Mouse (Mus musculus): ENCODE data around the gene Zbtb20.

Zbtb20 gene

GRCm38 (mm10) chr16:43495175-43495818 is 619.6 kb downstream of the Zbtb20 start:
- DNase-seq (ENCODE audit: low spot score) = no peak

DNA sequence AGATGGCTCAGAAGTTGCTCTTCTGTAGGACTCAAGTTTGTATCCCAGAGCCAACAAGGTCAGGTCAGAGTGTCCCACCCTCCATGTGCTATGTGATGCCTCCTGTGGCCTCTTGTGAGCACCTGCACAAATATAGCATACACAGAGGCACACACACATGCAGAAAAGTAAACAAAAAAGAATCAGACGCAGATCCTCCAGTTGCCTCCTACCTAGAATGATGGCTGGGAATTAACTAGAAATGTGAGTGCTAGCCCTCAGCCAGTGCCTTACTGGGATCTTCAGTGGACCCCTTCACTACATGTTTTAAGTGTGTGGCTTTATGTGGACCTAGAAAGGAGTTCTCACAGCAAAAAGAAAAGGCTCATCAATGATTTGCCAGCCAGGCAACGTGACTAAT is 621.4 kb downstream of the Zbtb20 start:
- no peak for DNase-seq (ENCODE audit: low spot score)

- DNase-seq (ENCODE audit: low spot score) = no peak
Measured at GRCm38 (mm10) chr16:43500132-43500853, 624.6 kb downstream of the Zbtb20 start.

DNA sequence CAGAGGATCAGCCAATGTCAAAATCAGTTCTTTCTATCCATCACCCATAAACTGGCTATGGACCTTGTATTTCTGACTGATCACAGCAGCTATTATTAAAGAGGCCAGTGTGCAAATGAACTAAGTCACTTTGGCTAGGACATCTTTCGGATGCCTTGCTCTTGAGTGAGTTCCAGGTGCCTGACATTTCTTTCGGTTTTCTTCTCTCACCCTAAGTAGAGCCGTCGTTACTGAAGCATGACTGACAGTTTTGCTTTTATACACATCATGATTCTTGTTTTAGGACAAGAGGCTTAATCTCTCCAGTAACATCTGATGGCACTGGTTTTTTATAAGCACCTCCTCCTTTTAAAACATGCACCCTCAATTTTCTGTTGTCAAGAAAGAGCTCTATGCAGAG is 625.6 kb downstream of the Zbtb20 start:
- DNase-seq (ENCODE audit: low spot score) = no peak

- no peak for DNase-seq (ENCODE audit: low spot score)
Measured at GRCm38 (mm10) chr16:43502339-43503009, 626.8 kb downstream of the Zbtb20 start.

GRCm38 (mm10) chr16:43503010-43503635 is 627.4 kb downstream of the Zbtb20 start:
- no peak for DNase-seq (ENCODE audit: low spot score)

GRCm38 (mm10) chr16:43503636-43504010 is 627.9 kb downstream of the Zbtb20 start:
- DNase-seq (ENCODE audit: low spot score) = no peak

DNA sequence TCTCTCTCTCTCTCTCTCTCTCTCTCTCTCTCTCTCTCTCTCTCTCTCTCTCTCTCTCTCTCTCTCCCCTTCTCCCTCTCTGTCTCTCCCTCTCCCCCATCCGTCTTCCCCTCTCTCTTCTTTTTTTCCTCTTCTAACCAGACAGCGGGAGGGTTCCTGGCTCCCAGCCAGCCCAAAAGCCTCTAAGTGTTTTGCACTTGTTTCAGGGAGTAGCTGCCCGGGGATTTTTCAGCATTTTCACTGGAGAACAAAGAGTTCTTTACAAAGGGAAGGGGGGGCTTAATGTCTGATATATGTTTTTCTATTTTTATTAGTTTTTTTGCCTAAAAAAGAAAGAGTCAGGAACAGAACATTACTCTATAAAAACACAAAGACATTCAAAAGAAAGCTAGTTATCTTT is 628.5 kb downstream of the Zbtb20 start:
- DNase-seq (ENCODE audit: low spot score) = no peak

DNA sequence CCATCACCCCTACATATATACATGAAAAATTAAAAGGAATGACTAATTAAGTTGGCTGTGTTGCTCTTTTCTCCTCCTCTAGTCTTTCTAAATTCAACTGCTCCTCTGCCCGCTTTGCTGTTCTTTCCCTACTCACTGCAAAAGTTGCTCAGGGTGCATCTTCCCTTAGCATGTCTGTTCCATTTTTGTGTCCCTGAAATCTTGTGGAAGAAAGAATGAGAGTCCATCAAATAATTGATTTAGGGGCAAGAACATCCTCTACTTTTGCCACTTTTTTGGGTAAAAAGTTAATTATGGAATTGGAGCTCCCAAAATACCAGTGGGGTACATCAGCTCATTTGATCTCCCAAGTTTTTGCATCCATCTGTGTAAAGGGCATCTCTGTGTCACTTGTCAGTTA is 628.9 kb downstream of the Zbtb20 start:
- DNase-seq (ENCODE audit: low spot score) = no peak

DNA sequence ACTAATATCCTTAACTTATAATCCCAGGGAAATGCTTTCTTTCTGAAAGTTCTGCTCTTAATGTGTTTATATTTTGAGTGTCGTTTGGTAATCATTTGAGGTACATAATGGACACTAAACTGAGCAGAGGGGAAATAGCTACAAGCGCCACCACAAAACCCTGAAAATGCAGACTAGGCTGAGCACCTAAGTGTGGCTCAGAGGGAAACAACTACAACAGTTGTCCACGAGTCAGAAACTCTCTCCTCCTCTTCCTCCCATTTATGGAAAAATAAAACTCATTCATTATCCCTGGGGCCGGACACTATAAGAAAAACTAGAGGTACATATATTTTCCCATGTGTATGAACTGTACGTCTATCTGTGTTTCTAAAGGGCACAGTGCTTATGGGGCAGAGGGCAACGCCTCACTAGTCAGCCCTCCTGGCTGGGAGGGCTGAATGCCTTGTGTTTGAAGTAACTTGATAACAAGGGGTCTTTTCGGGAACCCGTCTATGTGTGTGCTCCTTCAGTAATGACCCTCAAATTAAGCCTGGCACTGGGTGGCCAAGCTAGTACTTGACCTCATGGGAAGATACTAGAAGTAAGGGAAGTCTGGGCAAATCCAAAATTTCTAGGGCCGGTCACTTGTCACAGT is 629.8 kb downstream of the Zbtb20 start:
- no peak for DNase-seq (ENCODE audit: low spot score)

DNA sequence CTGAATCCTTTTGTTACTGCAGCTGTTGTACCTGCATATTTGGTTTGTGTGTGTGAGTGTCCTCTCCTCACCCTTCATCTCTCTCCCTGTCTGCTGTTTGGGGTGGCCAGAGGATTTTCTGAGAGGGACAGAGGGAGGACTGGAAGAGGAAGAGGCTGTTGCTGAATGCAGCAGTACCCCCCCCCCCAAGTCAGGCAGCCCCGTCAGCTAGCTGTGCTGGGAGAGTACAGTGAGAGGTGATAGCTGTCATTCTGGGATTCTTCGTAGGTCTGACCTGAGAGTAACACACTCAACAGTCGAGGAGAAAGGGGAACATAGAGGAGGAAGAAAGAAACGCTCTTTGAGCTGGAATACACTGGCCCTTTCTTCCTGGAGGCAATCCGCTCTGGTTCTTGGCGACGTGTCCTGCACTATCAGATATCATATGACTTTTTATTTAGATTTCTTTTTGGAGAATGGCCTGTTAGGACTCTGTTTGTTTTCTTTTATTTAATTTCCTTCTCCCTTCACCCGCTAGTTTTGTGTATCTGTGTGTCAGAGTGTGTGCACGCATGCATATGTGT is 630.6 kb downstream of the Zbtb20 start:
- DNase-seq (ENCODE audit: low spot score) = no peak

DNA sequence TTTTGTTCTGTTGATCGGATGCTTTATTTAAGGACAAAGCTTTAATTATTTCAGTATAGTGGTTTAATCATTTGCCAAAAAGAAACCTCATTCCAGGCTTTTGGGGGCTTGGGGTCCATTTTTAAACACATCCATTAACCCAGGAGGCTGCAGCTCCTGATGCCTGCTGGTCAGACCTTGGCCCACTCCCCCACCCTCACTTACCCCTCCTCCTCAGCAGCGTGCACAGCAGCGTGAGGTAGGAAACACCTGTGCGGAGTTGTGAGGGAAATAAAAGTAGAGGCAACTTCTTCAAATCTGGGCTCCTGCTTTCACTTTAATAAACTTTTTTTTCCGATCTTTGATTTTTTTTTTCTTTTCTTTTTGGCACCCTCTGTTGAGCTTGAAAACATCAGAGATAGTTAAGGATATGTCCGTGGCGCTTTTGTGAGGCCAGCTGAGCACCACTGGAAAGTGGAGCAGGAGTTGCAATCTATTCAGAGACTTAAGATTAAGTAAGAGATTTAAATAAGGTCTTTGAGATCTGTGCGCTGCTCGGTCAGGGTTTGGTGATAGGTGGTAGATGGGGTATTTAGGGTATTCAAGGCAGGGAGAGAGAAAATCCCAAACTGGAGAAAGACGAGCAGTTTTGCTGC is 631.2 kb downstream of the Zbtb20 start:
- no peak for DNase-seq (ENCODE audit: low spot score)

GRCm38 (mm10) chr16:43508166-43508998 is 632.7 kb downstream of the Zbtb20 start:
- DNase-seq (ENCODE audit: low spot score) = no peak

DNA sequence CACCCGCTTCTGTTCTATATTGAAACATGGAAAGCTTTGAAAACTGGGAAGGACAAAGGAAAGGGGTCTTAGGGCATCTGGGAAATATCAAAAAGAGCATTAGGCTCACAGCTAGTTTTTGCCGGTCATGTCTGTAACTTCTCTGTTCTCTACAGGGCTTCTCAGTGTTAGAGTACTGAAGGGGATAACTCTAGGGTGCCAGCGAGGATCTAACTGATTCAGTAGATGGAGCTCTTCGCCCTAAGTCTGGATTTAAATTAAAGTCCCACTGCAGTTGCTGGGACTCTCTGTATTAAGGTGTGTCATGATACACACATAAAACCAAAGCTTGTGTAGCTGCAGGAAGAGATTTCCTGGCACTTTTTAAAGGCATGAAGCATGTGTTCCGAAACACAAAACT is 634.8 kb downstream of the Zbtb20 start:
- no peak for DNase-seq (ENCODE audit: low spot score)

GRCm38 (mm10) chr16:43511531-43511930 is 635.9 kb downstream of the Zbtb20 start:
- no peak for DNase-seq (ENCODE audit: low spot score)

DNA sequence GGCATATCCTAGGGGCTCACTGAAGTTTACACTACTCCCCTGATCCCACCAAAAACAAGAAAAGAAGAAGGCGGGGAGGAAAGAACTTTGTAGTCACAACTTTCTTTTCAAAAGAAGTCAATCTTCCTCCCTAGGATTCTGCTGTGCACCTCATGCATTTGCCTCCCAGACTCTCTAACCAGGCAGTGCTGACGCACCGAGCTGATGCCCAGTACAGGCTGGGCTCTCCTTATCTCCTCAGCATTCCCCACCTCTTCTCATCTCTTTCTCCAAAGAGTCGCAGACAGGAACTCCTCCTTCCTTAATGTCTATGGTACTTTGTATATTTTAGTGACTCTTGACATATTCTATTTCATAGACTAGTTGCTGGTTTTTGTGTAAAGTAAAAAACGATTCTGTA is 638.3 kb downstream of the Zbtb20 start:
- no peak for DNase-seq (ENCODE audit: low spot score)

DNA sequence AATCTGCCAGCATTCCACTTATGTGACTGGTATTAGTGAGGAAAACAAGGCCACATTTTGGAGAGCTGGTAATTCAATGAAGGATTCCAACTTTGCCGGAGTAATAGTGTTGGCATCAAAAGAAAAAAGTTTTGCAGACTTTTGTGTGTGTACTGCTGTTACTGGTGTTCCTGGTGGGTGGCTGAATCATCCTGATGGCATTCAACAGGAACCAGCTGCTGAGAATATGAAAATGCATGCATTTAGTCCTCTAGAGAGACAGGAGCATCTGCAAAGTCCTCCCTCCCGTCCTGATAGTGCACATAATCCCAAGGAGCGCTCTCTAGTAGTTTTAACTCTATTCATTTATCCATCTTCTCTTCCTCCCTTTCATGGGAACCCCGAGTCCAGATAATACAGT is 639.9 kb downstream of the Zbtb20 start:
- DNase-seq (ENCODE audit: low spot score) = no peak

DNA sequence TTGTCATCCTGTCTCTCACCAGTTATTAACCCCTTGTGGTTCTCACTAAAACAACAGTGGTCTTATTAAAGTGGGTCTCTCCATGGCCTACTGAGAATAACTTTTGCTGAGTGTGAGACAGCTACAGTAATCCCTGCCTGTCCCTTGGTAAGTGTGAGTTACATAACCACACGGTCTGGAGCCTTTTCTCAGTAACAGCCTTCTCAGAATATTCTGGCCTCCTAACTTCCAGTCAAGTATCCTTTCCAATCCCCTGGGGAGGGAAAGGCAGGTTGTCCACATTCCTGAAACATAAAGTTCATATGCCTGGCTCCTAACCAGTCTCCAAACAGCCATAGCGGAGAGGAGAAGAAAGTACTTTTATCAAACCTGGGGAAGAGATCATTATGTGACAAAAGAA is 644.6 kb downstream of the Zbtb20 start:
- DNase-seq (ENCODE audit: low spot score) = no peak

DNA sequence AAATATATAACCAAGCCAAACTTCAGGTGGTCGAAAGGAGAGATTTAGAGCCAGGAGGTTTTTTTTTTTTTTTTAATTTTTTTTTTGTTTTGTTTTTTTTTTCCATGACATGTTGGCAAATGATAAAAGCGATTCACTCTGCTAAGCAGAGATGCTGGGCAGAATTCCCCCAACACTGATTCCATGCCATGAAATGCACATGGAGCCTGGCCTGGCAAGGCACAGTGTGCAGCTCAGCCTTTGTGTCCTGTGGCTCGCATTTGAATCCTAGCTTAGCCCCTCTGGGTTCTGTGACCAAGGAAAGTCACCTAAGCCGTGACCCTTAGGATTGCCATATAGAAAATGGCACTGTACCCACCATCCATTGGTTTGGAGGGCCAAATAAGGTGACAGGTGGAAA is 646.8 kb downstream of the Zbtb20 start:
- no peak for DNase-seq (ENCODE audit: low spot score)

DNA sequence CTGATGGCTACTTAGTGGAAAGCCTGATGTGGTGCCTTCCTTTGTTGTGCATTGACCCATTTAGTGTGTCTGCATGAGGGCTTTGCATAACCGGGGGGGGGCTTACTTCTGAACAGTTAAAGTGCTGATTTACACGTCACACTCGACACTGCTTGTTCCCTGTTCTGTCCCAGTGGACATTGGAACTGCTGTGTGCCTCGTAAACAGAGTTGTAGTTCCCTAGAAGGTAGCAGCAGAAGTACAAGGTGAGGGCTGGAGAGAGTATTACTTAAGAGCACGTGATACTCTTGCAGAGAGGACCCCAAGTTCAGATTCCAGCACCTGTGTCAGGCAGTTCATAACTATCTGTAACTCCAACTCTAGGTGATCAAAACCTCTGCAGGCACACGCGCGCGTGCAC is 648.5 kb downstream of the Zbtb20 start:
- no peak for DNase-seq (ENCODE audit: low spot score)

- no peak for DNase-seq (ENCODE audit: low spot score)
Measured at GRCm38 (mm10) chr16:43525624-43526023, 649.9 kb downstream of the Zbtb20 start.

Data from left cerebral cortex, adult 11 months (tissue).